Mouse (Mus musculus) lung, postnatal 14 days (tissue): ENCODE measurements around the gene Sugct.

Source experiments
- DNase-seq: peaks from one replicate; pipeline ENCODE4 v3.0.0; 2021

Gene Sugct

DNA sequence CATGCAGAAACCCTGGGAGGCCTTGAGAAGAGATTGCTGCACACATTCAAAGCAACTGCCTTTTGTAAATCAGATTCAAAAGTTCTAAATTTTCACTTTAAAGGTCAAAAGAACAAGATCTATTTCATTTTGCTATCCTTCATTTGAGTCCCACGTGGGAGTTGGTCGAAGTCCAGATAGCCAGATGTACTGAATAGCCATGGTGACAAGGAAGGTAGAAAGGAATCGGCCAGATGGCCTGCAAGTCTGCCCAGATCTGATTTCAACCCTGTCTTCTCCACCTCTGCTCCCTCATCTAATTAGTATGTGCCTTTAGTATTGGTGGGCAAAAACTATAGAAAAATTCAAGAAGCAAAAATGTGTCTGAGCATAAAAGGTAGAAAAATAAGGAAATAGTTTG, 478.8 kb downstream of the Sugct start:
- DNase-seq, result no peak

DNA sequence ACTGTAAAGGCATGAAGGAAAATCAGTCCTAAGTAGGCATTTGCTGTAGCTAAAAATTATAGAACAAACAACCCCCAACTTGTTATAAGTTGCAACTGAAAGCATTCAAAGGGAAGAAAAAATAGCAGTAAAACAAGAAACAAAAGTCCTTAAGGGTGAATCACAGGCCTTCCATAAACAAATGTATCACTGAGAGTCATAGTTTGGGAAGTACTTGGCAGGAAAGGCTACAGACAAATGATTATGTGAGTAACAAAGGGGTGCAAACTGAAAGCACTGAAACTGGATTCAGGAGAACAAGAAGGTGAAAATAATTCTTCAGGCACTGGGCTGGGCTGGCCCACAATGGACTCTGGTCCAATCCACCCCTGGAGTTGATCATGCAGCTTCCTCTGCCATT, 482.7 kb downstream of the Sugct start:
- DNase-seq, result no peak

DNA sequence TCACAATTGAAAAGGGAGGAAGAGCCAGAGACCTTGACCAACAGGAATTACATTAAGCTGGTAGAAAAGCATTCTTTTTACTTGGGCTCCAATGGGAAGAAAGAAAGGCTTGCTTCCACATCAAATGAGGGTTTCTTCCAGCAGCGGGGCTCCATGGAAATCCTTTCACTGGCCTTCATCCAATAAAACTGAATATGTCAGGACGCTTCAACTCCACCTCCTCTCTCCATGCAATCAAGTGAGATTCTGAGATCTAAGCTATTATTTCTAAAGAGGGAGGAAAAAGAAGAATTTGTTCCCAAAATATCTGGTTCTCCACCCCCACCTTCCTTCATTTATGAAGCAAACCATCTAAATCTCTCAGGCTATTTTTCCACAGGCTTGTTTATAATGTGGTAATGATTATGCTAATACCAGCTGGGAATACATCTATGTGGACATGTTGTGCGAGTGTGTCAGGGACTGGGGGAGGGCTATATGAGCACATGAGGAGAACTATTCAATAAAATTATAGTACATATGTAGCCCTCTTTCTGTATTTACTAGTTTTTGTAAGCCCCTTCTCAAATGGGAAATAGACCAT, 505.1 kb downstream of the Sugct start:
- DNase-seq, result no peak

DNA sequence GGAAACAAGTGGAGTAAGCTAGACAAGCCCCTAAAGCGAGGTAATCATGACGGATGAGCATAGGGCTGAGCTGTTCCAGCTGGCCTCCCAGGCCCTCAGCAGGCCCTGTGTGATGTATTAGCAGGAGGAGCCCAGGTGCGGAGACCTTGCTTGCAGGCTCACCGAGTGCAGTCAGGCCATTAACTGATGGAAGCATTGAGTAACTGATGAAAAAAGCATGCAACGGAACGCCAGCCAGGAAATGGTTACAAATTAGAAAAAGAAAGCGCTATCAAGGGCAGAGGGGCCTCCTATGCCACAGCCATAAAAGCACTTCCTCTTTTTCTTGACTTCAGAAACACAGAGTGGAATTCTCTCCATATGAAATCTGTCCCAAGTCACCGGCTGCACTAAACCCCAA, 510.1 kb downstream of the Sugct start:
- DNase-seq, result no peak

DNA sequence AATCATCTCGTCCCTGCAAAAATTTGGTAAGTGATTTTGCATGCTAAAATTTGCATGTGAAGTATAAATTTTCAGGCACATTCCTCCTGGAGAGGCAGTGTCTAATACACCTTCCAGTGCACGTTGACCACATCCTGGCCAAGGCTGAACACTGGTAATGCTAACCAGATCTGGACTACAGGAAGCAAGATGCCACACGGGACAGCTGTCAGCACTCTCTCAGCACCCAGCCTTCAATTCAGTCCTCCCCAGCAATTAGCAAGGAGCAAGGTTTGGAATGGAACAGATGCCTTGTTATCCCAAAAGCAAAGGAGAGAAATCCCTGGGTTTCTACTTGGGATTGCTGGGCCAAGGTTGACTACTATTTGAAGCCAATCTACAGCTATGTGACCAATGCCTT, 529.4 kb downstream of the Sugct start:
- DNase-seq, result no peak

DNA sequence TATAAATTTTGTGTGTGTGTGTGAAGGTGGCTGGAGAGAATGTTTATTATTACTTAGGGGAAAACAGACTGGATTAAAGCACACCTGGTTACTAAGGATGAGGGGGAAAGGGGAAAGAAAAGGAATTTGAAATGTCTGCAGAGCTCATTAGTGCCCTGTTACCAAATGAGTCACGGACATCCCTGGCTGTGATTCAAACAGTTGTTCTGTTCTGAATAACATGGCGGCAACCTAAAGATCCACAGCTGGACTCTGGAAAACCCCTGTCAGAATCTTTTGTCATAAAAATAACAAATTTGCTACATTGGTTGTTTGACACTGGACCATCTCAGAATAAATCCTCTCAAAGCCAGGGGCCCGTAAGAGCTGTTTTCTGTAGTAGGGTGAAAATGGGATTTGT, 530.6 kb downstream of the Sugct start:
- DNase-seq, result no peak

DNA sequence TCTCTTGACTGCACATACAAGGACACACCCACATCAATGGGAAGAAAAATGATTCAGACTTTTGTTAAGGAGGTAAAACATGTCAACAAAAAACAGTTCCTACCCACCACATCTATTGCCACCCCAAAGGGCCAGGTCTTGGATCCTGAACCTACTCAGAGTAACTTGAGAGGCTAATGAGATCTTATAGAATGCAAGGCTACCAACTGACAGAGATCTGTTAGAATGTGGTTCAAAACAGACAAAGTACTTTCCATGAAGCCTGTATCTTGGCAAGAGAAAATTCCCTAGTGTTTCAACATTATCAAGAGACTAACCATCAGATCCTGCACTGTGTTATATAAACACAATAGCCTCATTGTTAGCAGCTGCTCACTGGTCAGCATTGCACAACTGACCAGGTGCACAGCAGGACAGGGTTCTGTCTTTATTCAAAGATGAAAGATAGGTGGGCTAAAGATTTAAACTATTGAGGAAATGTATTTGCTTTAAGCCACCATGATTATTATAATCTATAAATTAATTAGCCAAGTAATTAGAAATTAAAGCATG, 548.8 kb downstream of the Sugct start:
- DNase-seq, result no peak

DNA sequence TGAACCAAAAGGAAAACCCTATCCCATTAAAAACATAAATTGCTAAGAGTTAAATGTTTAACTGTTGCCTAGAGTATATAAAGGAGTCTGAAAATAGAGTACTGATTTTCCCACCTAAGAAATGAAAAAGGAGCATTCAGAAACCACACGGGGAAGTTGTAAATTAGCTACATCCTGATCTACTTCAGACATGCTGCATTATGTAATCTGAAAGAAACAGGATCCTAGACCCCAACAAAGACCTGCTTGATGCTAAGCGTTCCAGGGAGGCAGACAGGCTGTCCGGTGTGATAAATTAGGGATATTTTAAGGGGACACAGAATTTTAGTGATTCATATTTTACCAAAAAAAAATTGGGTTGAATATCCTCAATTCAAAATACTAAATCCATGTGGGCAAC, 579.3 kb downstream of the Sugct start:
- no peak for DNase-seq

DNA sequence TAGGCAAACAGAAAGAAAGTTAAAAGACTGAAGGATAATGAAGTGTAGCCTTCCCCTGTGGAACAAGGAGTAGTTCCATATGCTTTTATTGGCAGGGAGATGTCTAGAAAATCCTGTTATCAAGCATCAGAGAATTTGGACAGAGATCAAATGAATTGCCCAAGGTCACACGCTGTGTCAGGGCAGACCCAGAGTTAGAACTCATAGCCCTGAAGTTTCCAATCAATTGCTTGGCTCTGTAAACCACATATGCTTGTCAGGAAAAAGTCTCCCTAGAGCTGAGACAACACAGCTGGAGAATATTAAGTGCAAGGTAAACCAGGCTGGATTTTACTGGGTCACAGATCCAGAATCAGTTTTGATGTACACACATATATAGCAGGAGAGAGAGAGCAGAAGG, 593.0 kb downstream of the Sugct start:
- no peak for DNase-seq

DNA sequence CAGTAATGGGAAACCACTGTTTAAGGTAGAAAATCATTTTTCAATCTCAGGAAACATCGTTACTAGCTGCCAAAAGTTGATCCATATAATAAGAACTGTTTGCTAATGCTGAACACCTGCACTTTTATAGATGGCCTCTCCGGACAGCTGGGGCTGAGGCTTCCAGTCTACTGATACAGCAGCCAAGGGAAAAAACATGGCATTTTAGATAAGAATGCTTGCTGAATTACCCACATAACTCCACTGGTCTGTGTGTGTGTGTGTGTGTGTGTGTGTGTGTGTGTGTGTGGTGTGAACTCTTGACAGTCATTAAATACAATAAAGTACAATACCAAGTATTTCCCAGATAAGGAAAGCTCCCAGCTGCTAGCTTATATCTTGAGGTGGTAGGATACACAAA, 608.8 kb downstream of the Sugct start:
- DNase-seq, result no peak

DNA sequence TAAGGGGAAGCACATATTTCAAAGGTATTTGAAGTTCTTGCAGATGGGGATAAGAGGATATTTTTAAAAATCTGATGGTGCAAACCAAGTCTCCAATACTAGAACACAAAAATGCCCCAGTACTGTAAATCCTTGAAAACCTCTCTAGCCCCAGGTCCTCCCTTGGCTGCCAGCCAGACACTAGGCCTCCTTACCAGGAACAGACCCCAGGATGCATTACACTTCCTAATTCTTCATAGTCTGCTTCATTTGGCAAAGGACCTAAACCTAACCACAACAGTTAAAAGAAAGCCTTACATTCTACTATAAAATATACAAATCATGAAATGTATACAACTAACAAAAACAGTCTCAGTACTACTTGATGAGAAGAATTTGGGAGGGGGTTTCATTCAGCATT, 609.2 kb downstream of the Sugct start:
- DNase-seq, result no peak

DNA sequence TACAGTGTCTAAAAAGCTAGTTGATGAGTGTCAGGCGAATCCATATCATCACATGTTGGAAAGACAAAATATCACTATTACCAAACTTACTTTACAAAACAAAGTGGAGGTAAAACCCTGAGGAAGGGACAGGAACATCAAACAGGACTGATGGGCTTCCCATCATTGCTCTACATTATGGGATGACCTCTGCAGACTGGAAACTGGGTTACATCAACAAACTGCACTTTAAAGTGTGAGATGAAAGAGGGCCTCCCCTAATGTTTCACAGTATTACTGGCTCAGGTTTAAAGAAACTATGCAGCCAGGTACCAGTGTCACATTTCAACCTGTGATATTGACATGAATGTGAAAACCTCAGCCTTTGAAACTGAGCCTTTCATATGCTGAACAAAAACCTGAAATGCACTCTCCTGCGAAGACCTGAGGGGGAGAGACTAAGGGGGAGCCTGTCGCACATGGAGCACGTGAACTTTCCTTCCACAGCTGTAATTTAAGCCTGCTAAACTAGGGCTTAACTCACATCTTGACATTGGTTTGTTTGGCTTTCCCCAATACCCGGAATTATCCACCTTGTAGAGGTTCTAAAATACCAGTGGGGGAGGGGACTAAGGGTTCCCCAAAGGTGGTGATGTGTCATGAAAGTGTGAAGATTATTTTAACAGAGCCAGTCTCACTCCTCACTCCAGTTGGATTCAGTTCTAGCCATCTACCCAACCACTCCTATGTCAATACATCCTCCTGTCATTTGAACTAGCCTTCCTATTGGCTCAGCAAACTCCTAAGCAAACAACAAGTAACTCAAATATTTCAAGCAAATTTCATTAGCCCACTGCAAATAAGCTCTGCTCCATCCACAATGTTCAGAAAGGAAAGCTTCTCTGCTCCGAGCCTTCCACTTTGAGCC, 610.2 kb downstream of the Sugct start:
- no peak for DNase-seq

DNA sequence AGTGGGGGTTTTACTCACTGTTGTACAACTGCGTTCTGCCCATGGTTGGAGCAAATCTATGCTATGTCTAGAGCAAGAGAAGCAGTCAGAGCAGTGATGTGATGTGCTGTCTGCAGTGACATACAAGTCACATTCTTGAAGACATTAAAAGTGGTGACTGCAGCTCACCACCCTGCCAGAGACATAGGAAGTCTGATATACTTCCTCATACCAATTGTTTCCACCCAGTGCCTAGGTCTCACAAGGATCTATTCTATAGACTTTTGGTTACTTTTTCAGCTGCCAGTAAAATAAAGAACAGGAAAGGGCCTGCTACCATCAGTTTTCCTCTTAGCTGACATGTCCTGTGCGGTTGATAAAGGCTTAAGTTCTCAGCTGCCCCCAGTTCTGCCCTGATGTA, 613.7 kb downstream of the Sugct start:
- DNase-seq, result no peak

DNA sequence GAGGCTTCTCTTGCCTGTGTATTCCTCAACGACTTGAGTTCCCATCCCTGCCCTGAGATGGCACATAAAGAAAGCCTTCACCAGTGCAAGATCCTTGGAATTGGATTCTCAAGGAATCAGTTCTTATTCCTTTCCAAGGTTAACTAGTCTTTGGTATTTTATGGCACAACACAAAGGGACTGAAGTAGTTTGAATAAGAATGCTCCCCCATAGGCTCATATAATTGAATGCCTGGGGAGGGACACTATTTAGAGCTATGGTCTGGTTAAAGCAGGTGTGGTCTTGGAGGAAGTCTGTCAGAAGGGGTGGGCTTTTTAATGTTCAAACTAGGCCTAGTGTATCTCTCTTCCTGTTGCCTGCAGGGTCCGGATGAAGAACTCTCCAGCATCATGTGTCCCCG, 629.8 kb downstream of the Sugct start:
- DNase-seq, result no peak

DNA sequence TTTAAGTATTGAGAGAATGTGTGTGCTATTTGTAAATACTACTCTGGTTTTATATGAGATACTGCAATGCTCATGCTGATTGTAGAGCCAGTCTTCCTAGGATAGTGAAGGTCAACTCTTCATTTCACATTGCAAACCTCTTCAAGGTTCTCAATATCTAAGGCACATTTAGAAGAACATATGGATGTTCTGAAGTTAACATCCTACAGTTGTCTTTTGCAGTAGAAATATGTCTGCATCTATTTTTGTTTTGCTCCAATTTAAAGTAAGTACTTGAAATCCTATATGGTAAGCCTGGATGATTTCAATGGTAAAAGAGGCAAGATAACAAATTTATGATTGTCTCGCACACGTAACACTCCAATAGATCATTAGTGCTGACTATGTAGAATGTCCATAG, 638.7 kb downstream of the Sugct start:
- DNase-seq, result no peak

DNA sequence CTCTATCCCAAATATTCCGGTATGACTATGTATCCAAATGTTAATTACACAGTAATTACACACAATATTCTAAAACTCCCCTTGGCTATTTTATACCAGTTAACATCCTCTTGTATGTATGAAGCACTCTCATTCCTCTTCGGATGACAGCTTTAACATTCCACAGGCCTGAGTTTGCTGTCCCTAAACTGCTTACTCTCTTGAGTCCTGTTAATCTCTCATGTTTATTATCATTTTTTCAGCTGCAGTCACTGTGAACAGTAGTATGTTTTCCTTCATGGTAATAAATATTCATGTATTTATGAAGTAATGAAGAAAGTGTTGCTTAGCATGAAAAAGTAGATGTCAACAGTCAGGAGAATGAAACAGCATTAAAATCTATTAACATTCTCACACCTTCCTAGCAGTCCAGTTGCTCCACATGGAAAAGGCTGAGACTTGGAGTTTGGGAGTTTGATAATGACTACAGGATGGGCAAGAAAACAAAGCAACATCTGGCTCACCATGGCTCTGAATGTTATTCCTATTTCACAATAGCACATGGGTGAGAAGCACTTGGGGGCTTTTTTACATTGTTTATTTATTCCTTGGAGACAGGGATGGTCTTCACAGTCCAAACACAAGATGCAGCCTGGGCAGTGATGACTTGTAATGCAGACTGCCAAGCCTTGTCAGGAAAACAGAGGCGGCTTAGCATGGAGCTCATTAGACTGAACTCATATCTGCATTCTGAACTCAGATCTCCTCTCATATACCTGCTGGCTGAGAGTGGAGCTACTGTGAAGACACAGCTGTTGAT, 651.7 kb downstream of the Sugct start:
- no peak for DNase-seq

DNA sequence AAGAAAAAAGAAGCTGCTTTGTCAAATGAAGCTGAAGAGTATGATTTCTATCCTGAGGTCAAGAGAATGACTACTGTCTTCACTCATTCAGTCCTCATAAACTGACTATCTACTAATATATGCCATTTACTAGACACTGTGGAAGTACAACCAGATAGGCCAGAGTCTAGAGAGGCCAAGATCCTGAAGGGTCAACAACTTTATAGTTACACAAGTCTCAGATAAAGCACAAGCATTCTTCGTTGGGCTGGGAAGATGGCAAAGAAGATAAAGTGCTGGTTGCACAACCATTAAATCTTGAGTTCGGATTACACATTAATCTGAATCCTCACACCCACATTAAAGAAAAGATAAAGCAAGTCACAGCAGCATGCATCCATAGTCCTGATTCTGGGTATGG, 653.0 kb downstream of the Sugct start:
- DNase-seq, result no peak

DNA sequence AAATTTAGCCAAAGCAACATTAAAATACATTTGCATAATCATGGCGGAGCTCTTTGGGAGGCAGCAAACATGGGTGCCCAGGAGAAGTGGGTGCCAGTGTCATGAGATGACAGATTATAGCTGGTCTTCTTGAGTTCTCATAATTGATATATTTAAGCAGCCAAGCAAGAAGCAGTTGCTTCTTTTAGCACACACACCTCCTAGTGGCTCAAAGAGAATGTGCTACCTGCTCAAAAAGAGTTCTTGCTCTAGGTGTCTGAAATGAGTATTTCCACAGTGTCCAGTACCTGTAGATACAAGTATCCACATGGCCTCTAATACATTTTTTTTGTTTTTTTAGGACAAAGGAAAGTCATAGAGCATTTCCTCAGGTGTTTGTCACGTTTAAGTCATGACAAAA, 655.6 kb downstream of the Sugct start:
- no peak for DNase-seq

DNA sequence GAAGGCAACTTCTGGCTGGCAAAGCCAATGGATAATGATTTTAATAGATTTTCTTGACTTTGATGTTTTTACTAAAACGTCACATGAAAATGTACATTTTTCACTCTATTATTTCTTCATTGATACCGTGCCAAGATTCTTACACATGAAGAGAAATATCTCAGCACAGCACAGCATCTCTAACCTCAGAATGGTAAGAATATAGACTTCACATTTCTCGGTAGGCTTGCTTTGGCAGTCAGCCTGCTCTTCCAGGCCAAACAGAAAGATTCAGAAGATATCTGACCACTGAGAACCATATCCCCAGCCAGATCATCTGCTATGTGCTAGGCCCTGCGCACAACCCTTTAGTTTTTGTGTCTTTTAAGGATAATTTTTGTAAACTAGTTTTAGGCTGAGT, 657.0 kb downstream of the Sugct start:
- DNase-seq, result no peak

DNA sequence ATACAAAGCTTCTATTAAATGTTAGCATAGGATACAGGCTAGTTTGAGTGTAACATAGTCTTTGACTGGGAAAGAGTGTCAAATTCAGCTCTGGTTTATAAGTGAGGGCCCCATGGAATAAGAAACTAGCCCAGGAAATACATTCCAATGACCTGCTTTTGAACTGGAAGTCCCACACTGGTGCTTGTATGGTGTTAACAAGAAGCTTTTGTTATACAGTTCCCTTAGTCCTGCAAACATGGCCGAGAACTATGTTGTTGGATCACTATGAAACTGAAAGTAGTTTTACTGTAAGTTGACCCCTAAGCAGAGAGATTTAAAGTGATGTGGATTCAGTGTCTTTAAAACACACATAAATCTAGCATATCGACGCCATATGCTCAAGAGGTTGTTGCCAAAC, 657.5 kb downstream of the Sugct start:
- no peak for DNase-seq

DNA sequence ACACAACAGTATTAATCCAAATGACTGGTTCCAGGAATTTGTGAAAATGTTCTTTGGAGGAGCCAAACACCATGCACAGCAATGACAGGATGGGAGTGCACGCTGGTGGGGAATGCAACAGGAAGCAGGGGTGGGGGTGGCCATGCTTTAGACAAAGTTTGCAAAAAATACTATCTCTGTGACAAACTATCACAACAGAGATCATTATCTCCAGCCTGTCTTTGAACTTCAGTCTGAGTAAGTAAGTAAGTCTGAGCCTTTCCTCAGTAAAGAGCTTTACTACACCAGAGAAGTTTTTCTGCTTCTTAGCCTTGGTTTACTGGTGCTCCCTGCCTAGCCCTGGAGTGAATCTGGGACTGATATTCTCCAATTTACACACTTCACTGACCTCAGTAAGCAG, 664.6 kb downstream of the Sugct start:
- DNase-seq, result no peak

DNA sequence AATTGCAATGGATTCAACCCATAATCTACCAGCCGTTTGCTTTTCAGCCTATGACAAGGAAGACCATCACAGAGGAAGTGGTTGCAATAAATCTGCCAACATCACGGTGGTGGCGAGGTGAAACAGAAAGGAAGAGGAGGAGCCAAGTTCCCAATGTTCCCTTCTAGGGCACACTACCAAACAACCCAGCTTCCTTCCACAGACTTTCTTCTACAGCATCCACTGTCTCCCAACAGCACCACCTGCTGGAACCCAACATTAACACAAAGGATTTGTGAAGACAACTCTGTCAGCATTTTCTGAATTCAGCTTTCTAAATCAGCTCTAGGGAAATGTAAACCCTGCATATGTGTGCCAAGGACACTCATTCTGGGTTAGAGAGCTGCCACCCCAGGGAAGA, 666.8 kb downstream of the Sugct start:
- peak; percentile 61 for DNase-seq

DNA sequence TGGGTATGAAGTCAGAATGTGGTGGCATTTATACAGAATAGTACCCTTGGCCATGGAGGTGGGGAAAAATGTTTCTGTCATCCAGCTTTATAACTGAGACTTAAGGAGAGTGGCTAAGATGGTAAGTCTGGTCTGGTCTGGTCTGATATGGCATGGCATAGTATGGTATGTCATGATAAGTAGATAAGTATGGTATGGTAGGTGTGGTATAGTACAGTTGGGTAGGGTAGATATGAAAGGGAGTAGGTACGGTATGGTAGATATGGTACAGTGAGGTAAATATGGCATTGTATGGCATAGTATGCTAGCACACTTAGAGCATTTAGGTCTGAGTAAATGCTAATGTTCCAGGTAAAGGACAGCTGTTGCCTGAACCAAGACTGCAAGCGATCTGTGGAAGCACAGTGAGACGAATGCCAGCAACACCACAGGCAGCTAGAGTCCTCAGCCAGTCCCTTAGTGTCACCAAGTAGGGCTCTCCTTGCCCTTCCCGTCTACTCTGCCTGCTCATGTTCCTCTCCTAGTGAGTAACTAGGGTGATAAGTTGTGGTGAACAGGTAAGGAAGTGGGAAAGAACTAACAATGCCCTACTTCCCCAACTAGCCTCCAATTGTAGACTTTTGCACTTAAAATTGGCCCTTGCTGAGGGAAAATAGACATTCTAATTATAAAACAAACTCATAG, 667.4 kb downstream of the Sugct start:
- DNase-seq, result no peak
